Mouse (Mus musculus): ENCODE measurements at regions not wholly inside any gene's neighbourhood (a gene's known extent, or its start where the extent isn't known, plus 50 kb on each side); places are given as distances from the start of the nearest gene placed in this dataset.

DNA sequence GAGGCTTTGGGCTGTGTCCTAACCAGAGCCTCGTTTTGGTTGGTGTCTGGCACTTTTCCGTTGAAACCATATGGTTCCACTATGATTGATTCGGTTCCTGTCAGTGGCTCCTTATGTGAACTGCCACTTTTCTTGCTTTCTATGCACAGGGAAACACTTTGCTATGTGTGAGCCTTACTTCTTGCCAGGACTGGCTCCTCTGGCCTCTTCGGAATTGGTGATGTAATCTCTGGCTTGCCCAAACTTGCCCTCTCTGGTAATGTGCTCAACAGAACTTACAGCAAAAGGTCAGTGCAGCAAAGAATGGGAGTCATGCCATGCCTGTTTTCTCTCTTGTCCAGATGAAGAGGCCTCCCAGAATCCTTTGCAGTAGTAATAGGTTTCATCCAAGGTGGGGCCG lies 91.3 kb upstream of the Ppp2r3a start:
- Histone ChIP-seq H3K9ac (ENCODE audit: low read depth, low read length) (no peak overlapping the region), H3K4me1 (ENCODE audit: control insufficient read depth, insufficient read depth, low read length) (no peaks in the 10 kb centered on the region), H3K9me3 (ENCODE audit: control insufficient read depth, low read length) (no peaks in the 10 kb centered on the region), H3K4me2 (ENCODE audit: low read depth, low read length) (no peak overlapping the region), H3K4me3 (ENCODE audit: low read length) (no peak overlapping the region), H3K27me3 (replicated peaks; ENCODE audit: control insufficient read depth, insufficient read depth, low read length) (no peaks in the 10 kb centered on the region), H3K27ac (ENCODE audit: low read length) (no peak overlapping the region), H3K36me3 (ENCODE audit: control insufficient read depth, insufficient read depth, low read length) (no peaks in the 10 kb centered on the region)
- ATAC-seq: no peak
- WGBS: 81% methylated on average over 5 of the region's 5 CpGs

- Histone ChIP-seq H3K27me3 (replicated peaks; ENCODE audit: control insufficient read depth, insufficient read depth, low read length) (no peaks in the 10 kb centered on the region), H3K36me3 (ENCODE audit: control insufficient read depth, insufficient read depth, low read length) (no peaks in the 10 kb centered on the region), H3K27ac (ENCODE audit: low read length) (no peak overlapping the region), H3K9ac (ENCODE audit: low read depth, low read length) (no peak overlapping the region), H3K4me3 (ENCODE audit: low read length) (no peak overlapping the region), H3K9me3 (ENCODE audit: control insufficient read depth, low read length) (no peaks in the 10 kb centered on the region), H3K4me2 (ENCODE audit: low read depth, low read length) (no peak overlapping the region), H3K4me1 (ENCODE audit: control insufficient read depth, insufficient read depth, low read length) (no peaks in the 10 kb centered on the region)
- ATAC-seq: no peak
- 63% methylated on average over 11 of the region's 11 CpGs for WGBS
Measured at GRCm38 (mm10) chr9:101340796-101341465, 89.3 kb upstream of the Ppp2r3a start.

GRCm38 (mm10) chr9:101329032-101329824 lies 77.6 kb upstream of the Ppp2r3a start:
- Histone ChIP-seq H3K9me3 (ENCODE audit: control insufficient read depth, low read length) (no peaks in the 10 kb centered on the region), H3K9ac (ENCODE audit: low read depth, low read length) (no peak overlapping the region), H3K4me2 (ENCODE audit: low read depth, low read length) (no peak overlapping the region), H3K27ac (ENCODE audit: low read length) (no peak overlapping the region), H3K27me3 (replicated peaks; ENCODE audit: control insufficient read depth, insufficient read depth, low read length) (no peaks in the 10 kb centered on the region), H3K36me3 (ENCODE audit: control insufficient read depth, insufficient read depth, low read length) (no peaks in the 10 kb centered on the region), H3K4me3 (ENCODE audit: low read length) (no peak overlapping the region), H3K4me1 (ENCODE audit: control insufficient read depth, insufficient read depth, low read length) (no peaks in the 10 kb centered on the region)
- no peak for ATAC-seq
- 63% methylated on average over 8 of the region's 8 CpGs for WGBS

GRCm38 (mm10) chr9:101326961-101327360 lies 75.4 kb upstream of the Ppp2r3a start:
- H3K27ac ChIP-seq (ENCODE audit: low read length): no peak overlapping the region
- 60% methylated on average over 3 of the region's 3 CpGs for WGBS
- no peaks in the 10 kb centered on the region for H3K36me3 ChIP-seq (ENCODE audit: control insufficient read depth, insufficient read depth, low read length)
- H3K4me1 ChIP-seq (ENCODE audit: control insufficient read depth, insufficient read depth, low read length): no peaks in the 10 kb centered on the region
- H3K9ac ChIP-seq (ENCODE audit: low read depth, low read length): no peak overlapping the region
- no peak overlapping the region for H3K4me2 ChIP-seq (ENCODE audit: low read depth, low read length)
- H3K4me3 ChIP-seq (ENCODE audit: low read length): no peak overlapping the region
- ATAC-seq: no peak
- H3K9me3 ChIP-seq (ENCODE audit: control insufficient read depth, low read length): no peaks in the 10 kb centered on the region
- no peaks in the 10 kb centered on the region for H3K27me3 ChIP-seq (replicated peaks; ENCODE audit: control insufficient read depth, insufficient read depth, low read length)

DNA sequence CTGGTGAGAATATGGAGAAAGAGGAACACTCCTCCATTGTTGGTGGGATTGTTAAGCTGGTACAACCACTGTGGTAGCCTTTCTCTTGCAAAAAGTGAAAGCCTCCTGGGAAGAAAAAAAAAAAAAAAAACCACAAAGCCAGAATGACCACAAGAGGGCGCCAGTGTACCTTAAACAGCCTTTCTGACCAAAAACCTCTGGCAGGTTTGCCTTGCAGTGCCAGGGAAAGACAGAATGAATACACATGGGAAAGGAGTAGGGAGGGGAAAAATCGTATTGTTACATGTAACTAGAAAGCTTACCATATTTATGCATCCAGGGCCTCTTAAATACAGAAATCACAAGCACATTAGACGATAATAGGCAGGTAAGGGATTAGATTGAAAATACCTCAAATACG lies 62.4 kb upstream of the Ppp2r3a start:
- Histone ChIP-seq H3K4me2 (ENCODE audit: low read depth, low read length) (no peak overlapping the region), H3K9ac (ENCODE audit: low read depth, low read length) (no peak overlapping the region), H3K9me3 (ENCODE audit: control insufficient read depth, low read length) (no peaks in the 10 kb centered on the region), H3K4me1 (ENCODE audit: control insufficient read depth, insufficient read depth, low read length) (no peaks in the 10 kb centered on the region), H3K4me3 (ENCODE audit: low read length) (no peak overlapping the region), H3K27ac (ENCODE audit: low read length) (no peak overlapping the region), H3K36me3 (ENCODE audit: control insufficient read depth, insufficient read depth, low read length) (no peaks in the 10 kb centered on the region), H3K27me3 (replicated peaks; ENCODE audit: control insufficient read depth, insufficient read depth, low read length) (no peaks in the 10 kb centered on the region; the same call in 1 of the 2 replicates)
- WGBS: 38% methylated on average over 4 of the region's 4 CpGs
- ATAC-seq: no peak

DNA sequence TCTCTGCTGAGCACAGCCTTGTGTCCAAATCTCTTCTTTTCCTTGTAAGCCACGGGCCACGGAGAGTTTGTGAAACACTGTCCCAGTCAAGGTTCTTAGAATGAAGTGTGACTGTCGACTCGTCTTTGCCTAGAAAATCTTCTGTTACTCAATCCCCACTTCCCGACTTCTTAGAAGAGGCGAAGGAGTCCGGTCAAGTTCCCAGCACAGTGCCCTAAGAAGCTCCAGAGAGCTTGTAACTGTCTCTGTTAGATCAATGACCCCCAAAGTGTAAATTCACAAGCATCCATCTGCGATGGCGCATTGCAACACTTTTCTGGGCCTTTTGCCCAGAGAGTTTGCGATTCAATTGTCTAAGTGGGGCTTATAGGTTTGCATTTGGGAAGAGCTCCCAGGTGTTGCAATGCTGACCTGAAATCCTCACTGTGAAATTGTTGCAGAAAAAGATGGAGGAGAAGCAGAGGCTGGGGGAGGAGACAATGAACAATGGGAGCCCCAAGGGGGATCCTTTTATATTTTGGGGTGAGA lies 54.9 kb upstream of the Ppp2r3a start:
- Histone ChIP-seq H3K9ac (ENCODE audit: low read depth, low read length) (no peak overlapping the region), H3K4me2 (ENCODE audit: low read depth, low read length) (no peak overlapping the region), H3K4me3 (ENCODE audit: low read length) (no peak overlapping the region), H3K4me1 (ENCODE audit: control insufficient read depth, insufficient read depth, low read length) (no peaks in the 10 kb centered on the region), H3K9me3 (ENCODE audit: control insufficient read depth, low read length) (no peaks in the 10 kb centered on the region), H3K27ac (ENCODE audit: low read length) (no peak overlapping the region), H3K36me3 (ENCODE audit: control insufficient read depth, insufficient read depth, low read length) (no peaks in the 10 kb centered on the region), H3K27me3 (replicated peaks; ENCODE audit: control insufficient read depth, insufficient read depth, low read length) (no peaks in the 10 kb centered on the region)
- ATAC-seq: no peak
- WGBS: 87% methylated on average over 10 of the region's 10 CpGs

DNA sequence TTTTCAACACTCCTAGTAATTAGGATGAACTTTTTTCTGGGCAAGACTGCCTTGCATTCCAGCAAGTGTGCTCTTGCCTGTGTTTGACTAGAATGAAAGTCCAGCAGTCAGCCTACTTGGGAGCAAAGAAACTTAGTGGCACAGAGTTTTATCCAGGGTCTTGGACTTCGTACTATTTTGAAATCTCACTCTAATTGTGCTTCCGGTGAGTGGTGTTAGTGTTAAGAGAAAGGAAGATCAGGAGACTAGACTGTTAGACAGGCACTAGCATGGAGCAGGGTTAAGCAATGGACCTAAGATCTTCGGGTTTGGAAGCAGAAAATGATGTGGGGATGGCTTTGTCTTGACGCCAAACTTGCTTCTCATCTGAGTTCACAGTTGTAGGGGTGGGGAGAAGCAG lies 54.1 kb upstream of the Ppp2r3a start:
- ATAC-seq: no peak
- H3K4me1 ChIP-seq (ENCODE audit: control insufficient read depth, insufficient read depth, low read length): no peaks in the 10 kb centered on the region
- H3K9me3 ChIP-seq (ENCODE audit: control insufficient read depth, low read length): no peaks in the 10 kb centered on the region
- H3K4me3 ChIP-seq (ENCODE audit: low read length): no peak overlapping the region
- no peak overlapping the region for H3K4me2 ChIP-seq (ENCODE audit: low read depth, low read length)
- no peak overlapping the region for H3K9ac ChIP-seq (ENCODE audit: low read depth, low read length)
- H3K27me3 ChIP-seq (replicated peaks; ENCODE audit: control insufficient read depth, insufficient read depth, low read length): no peaks in the 10 kb centered on the region
- 84% methylated on average over 4 of the region's 4 CpGs for WGBS
- H3K36me3 ChIP-seq (ENCODE audit: control insufficient read depth, insufficient read depth, low read length): no peaks in the 10 kb centered on the region
- no peak overlapping the region for H3K27ac ChIP-seq (ENCODE audit: low read length)

Measured in intestine, embryonic 16.5 days (tissue).